Mouse (Mus musculus): ENCODE results near the gene Dstn. TPM values are rescaled to one million over a fixed set of nuclear protein-coding genes. Genes with fewer than 3 reads are reported as not detected.

The Dstn gene
- polyA plus RNA-seq, 1 experiment from 2014 or later: 513 TPM

DNA sequence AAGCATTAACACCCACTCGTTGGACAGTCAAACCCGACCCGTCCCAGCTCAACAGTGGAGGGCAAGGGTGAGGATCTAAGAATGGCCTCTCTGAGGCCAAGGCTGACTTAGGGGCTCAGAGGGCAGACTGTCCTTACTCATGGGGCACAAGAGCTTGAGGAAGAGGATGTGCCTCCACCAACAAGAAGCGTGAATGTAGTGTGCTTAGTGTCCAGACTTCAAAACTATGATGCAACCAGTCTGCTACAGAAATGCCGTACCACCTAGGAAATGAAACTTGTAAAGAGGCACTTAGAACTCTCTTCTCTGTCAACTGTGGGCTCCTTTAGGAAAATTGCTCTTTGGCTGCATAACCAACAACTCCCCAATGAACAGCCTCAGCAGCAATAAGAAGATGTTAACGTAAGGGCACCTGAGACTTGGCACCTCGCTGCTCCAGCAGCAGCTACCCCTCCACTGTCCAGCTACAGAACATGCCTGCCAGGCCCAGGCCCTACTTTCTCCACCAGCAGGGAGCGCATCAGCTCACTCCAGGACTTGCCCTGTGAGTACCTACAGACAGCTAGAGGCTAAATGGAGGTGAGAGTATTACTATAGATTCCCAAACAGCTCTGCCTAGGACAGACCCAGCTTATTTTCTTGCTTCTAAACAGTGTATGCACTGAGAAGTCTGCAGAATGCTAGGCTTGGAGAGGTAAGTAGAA lies 63.5 kb downstream of the Dstn start:
- Histone ChIP-seq H3K4me2 (ENCODE audit: low read length) (no peak overlapping the region), H3K9me3 (replicated peaks; ENCODE audit: low read length) (no peaks in the 10 kb centered on the region), H3K27me3 (ENCODE audit: insufficient read depth, low read length) (no peaks in the 10 kb centered on the region), H3K4me3 (replicated peaks; ENCODE audit: low read depth, low read length) (no peak overlapping the region), H3K9ac (ENCODE audit: low read depth, low read length) (no peak overlapping the region), H3K4me1 (replicated peaks; ENCODE audit: insufficient read depth, low read length) (no peaks in the 10 kb centered on the region), H3K36me3 (ENCODE audit: insufficient read depth, low read length) (peaks cover 10% of the 10 kb centered on the region), H3K27ac (no peak overlapping the region)
- peak; percentile 47; the same call in 1 of the 2 replicates for TF ChIP-seq CTCF (IDR thresholded peaks at IDR 0.05; ENCODE audit: low read depth)
- DNase-seq (ENCODE audit: low spot score) (no peak), ATAC-seq (replicated peaks; ENCODE audit: low FRiP score, low read depth) (no peak)
- WGBS: 81% methylated on average over 8 of the region's 8 CpGs

DNA sequence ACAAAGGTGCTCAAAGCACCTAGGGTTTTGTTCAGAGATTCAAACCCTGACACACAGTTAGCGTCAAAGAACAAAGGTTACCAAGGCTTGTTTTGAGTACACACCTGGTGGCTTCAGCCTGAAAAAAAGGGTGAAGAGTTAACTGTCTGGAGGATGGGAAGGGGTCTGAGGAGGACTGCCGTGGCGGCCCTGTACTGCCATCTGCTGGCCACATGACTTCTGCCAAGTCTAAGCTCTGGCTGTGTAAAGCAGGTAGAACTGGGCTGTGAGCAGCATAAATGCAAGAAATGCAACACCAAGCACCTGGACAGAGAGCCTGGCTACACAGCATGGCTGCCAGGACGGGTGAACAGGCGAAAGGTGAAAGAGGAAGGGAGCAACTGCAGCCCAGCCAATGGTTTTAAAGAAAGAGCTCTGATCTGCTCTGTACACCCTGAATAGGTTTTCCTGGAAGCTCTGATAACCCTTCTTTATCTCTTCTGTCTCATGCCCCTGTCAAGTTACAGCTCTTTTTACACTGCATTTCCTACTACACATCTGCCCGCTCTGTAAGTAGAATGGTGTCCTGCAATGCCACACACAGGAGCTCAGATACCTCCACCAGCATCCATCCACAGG lies 65.8 kb downstream of the Dstn start:
- H3K4me2 ChIP-seq (ENCODE audit: low read length): no peak overlapping the region
- ATAC-seq (replicated peaks; ENCODE audit: low FRiP score, low read depth) (peak; percentile 76; the same call in 1 of the 2 replicates), DNase-seq (ENCODE audit: low spot score) (peak; percentile 78)
- H3K4me3 ChIP-seq (replicated peaks; ENCODE audit: low read depth, low read length): no peak overlapping the region
- no peaks in the 10 kb centered on the region for H3K9me3 ChIP-seq (replicated peaks; ENCODE audit: low read length)
- no peak overlapping the region for H3K9ac ChIP-seq (ENCODE audit: low read depth, low read length)
- H3K27ac ChIP-seq: no peak overlapping the region
- TF ChIP-seq CTCF (IDR thresholded peaks at IDR 0.05; ENCODE audit: low read depth): peak; percentile 87
- 36% methylated on average over 6 of the region's 6 CpGs for WGBS
- no peaks in the 10 kb centered on the region for H3K27me3 ChIP-seq (ENCODE audit: insufficient read depth, low read length)
- no peaks in the 10 kb centered on the region for H3K4me1 ChIP-seq (replicated peaks; ENCODE audit: insufficient read depth, low read length)
- H3K36me3 ChIP-seq (ENCODE audit: insufficient read depth, low read length): peaks cover 4% of the 10 kb centered on the region; the same call in 1 of the 2 replicates

DNA sequence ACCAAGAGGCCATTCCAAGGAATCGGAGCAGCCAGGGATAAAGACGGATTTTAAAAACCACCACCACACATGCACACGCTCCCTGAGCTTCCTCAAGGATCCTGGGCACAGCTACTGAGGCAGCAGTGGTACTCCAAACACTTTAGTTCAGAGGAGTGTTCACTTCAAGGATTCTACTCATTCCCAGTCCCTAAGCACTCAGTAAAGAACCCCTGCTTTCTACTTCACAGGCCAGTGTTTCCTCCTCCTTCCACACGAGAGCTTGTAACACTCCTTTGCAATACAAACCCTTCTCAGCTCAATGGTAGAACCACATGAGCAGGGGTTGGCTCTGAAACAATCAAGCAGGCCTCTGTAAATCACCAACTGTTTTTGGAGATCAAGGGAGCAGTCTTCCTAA lies 67.0 kb downstream of the Dstn start:
- Histone ChIP-seq H3K27me3 (ENCODE audit: insufficient read depth, low read length) (no peaks in the 10 kb centered on the region), H3K4me1 (replicated peaks; ENCODE audit: insufficient read depth, low read length) (no peaks in the 10 kb centered on the region), H3K9ac (ENCODE audit: low read depth, low read length) (no peak overlapping the region), H3K4me2 (ENCODE audit: low read length) (no peak overlapping the region), H3K27ac (no peak overlapping the region), H3K9me3 (replicated peaks; ENCODE audit: low read length) (no peaks in the 10 kb centered on the region), H3K36me3 (ENCODE audit: insufficient read depth, low read length) (no peaks in the 10 kb centered on the region), H3K4me3 (replicated peaks; ENCODE audit: low read depth, low read length) (no peak overlapping the region)
- 82% methylated on average over 4 of the region's 4 CpGs for whole genome bisulfite sequencing
- DNase-seq (ENCODE audit: low spot score) (no peak), ATAC-seq (replicated peaks; ENCODE audit: low FRiP score, low read depth) (no peak)
- no peak for TF ChIP-seq CTCF (IDR thresholded peaks at IDR 0.05; ENCODE audit: low read depth)

DNA sequence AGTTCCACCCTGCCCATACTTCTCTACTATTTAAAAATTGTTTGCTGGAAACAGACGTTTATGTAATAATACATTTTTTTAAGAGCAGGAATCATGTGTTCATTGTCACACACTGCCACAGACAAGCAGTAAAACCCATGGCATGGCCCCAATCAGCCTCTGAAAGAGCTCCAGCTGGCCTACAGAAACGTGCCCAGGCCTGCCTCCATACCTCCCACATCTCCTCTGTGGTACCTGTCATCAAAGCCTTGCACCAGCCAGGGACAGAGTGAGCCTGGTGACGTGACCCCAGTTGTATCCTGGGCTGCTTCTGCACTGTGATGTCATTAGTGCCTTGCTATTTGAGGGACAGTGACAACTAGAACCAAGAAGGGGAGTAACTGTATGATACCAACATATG lies 67.8 kb downstream of the Dstn start:
- no peak overlapping the region for H3K9ac ChIP-seq (ENCODE audit: low read depth, low read length)
- no peak for ATAC-seq (replicated peaks; ENCODE audit: low FRiP score, low read depth)
- H3K27me3 ChIP-seq (ENCODE audit: insufficient read depth, low read length): no peaks in the 10 kb centered on the region
- H3K4me2 ChIP-seq (ENCODE audit: low read length): no peak overlapping the region
- WGBS: 48% methylated on average over 3 of the region's 3 CpGs
- no peak overlapping the region for H3K27ac ChIP-seq
- no peak overlapping the region for H3K4me3 ChIP-seq (replicated peaks; ENCODE audit: low read depth, low read length)
- H3K36me3 ChIP-seq (ENCODE audit: insufficient read depth, low read length): 0 out of 2 replicates have a peak, but pooled peaks cover 4% of the 10 kb centered on the region
- DNase-seq (ENCODE audit: low spot score): no peak
- TF ChIP-seq CTCF (IDR thresholded peaks at IDR 0.05; ENCODE audit: low read depth): no peak
- no peaks in the 10 kb centered on the region for H3K9me3 ChIP-seq (replicated peaks; ENCODE audit: low read length)
- H3K4me1 ChIP-seq (replicated peaks; ENCODE audit: insufficient read depth, low read length): no peaks in the 10 kb centered on the region

DNA sequence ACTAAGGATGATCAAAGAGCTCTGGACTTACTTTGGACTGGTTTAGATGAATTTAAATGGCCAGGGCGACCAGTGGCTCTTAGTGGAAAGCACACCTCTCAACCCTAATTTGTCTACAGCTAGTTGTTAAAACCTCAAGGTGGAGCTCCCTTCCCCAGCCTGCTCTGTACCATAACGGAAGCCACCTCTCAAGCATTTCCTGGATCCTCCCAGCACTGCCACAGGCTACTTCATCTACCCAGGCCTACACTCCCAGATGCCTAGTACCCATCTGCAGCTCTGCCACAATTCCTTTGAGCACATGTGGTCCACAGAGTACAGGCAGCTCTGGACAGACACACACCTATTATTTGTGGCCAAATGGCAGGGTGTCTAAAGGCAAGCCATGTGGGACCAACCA lies 68.4 kb downstream of the Dstn start:
- H3K36me3 ChIP-seq (ENCODE audit: insufficient read depth, low read length): 0 out of 2 replicates have a peak, but pooled peaks cover 4% of the 10 kb centered on the region
- H3K27me3 ChIP-seq (ENCODE audit: insufficient read depth, low read length): no peaks in the 10 kb centered on the region
- TF ChIP-seq CTCF (IDR thresholded peaks at IDR 0.05; ENCODE audit: low read depth): no peak
- H3K27ac ChIP-seq: no peak overlapping the region
- no peaks in the 10 kb centered on the region for H3K4me1 ChIP-seq (replicated peaks; ENCODE audit: insufficient read depth, low read length)
- H3K4me3 ChIP-seq (replicated peaks; ENCODE audit: low read depth, low read length): no peak overlapping the region
- no peak overlapping the region for H3K4me2 ChIP-seq (ENCODE audit: low read length)
- H3K9me3 ChIP-seq (replicated peaks; ENCODE audit: low read length): no peaks in the 10 kb centered on the region
- DNase-seq (ENCODE audit: low spot score): no peak
- WGBS: 61% methylated on average over 2 of the region's 2 CpGs
- ATAC-seq (replicated peaks; ENCODE audit: low FRiP score, low read depth): no peak
- no peak overlapping the region for H3K9ac ChIP-seq (ENCODE audit: low read depth, low read length)

DNA sequence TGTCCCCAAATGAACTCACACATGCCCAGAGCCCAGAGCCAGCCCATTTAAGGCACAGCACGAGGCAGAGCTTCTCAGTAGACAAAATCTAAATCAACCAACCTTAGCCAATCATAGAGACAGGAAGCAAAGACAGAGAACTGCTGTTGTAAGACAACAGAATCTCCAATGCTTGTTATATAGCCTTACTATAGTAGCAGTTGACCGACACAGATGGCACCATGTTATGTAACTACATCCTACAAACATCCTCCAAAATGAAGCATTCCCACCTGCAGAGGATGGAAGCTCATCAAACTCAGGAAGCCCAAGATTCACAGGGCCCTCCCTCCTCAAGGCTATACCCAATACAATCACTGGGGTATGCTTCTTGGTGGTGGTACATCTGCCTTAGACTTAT lies 72.4 kb downstream of the Dstn start:
- Histone ChIP-seq H3K4me1 (replicated peaks; ENCODE audit: insufficient read depth, low read length) (peaks cover 10% of the 10 kb centered on the region), H3K9ac (ENCODE audit: low read depth, low read length) (no peak overlapping the region), H3K36me3 (ENCODE audit: insufficient read depth, low read length) (0 out of 2 replicates have a peak, but pooled peaks cover 7% of the 10 kb centered on the region), H3K4me2 (ENCODE audit: low read length) (no peak overlapping the region), H3K27me3 (ENCODE audit: insufficient read depth, low read length) (no peaks in the 10 kb centered on the region), H3K9me3 (replicated peaks; ENCODE audit: low read length) (no peaks in the 10 kb centered on the region), H3K4me3 (replicated peaks; ENCODE audit: low read depth, low read length) (no peak overlapping the region), H3K27ac (no peak overlapping the region)
- ATAC-seq (replicated peaks; ENCODE audit: low FRiP score, low read depth): no peak
- no peak for DNase-seq (ENCODE audit: low spot score)
- WGBS: 62% methylated on average over 2 of the region's 2 CpGs
- no peak for TF ChIP-seq CTCF (IDR thresholded peaks at IDR 0.05; ENCODE audit: low read depth)
